Comparison of ENCODE assay signal across 17 mouse cellular contexts in the genomic region with DNA sequence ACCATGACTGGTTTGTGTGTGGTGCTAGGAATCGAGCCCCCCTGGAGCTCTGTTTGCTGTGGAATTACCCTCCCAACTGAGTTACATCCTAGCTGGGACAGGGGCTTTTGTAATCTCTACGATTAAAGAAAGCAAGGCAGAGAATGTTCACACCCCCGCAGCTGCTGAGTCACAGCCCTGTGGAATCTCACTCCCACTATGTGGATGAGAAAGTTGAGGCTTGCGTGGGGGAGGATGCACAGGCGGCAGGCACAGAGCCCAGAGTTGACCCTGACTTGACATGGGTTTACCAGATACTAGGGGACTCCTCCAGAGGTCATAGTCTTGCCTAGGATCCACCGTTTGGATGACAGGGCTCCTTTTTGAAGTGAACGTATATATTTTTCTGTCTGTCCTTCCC. TPM values are rescaled to one million over a fixed set of nuclear protein-coding genes. Genes with fewer than 3 reads are reported as not detected.
"Had no signal": no experiment of that assay in that cellular context is flagged by ENCODE, and none has a peak within 500 bp of the region (broad histone marks: within the 10 kb centered on the region; RNA-seq: fewer than 3 reads in every experiment).

No protein-coding gene starts in this region.

- H3K9ac ChIP-seq: kidney, embryonic 15.5 days; limb, embryonic 13.5 days; liver, embryonic 15.5 days; lung, embryonic 14.5 days; midbrain, embryonic 12.5 days had no signal

- H3K4me3 ChIP-seq: kidney, embryonic 15.5 days; limb, embryonic 13.5 days; liver, embryonic 15.5 days; megakaryocyte, embryonic 14.5 days; midbrain, embryonic 12.5 days had no signal

- H3K36me3 ChIP-seq: kidney, embryonic 15.5 days; limb, embryonic 13.5 days; liver, embryonic 15.5 days; midbrain, embryonic 12.5 days had no signal

- H3K27ac ChIP-seq: kidney, embryonic 15.5 days; limb, embryonic 13.5 days; liver, embryonic 15.5 days; macrophage; midbrain, embryonic 12.5 days; stomach, postnatal 0 days had no signal

- DNase-seq: kidney, adult 18-20 months; kidney, postnatal 14 days; left cerebral cortex, postnatal 4 days; lung, embryonic 14.5 days; lung, postnatal 14 days; thymus, adult 2 months; thymus, postnatal 25 days had no signal

- H3K9me3 ChIP-seq: kidney, embryonic 15.5 days; limb, embryonic 13.5 days; liver, embryonic 15.5 days; megakaryocyte, embryonic 14.5 days; midbrain, embryonic 12.5 days had no signal

- H3K27me3 ChIP-seq: kidney, embryonic 15.5 days; limb, embryonic 13.5 days; midbrain, embryonic 12.5 days had no signal

- H3K4me2 ChIP-seq: kidney, embryonic 15.5 days; limb, embryonic 13.5 days; liver, embryonic 15.5 days; lung, embryonic 14.5 days; midbrain, embryonic 12.5 days had no signal

RNA-seq across cellular contexts. Expression of a gene that starts 31.0 kb away (rescaled TPM):
- polyA plus RNA-seq: limb, embryonic 13.5 days; liver, adult 2 months; liver, embryonic 15.5 days; macrophage; midbrain, embryonic 12.5 days; midbrain, postnatal 0 days; urinary bladder, adult 2 months had no signal
